Mouse (Mus musculus): Measurements from ENCODE around the gene Cyp17a1. TPM values are rescaled to one million over a fixed set of nuclear protein-coding genes. Genes with fewer than 3 reads are reported as not detected.
A peak's percentile ranks its signal among the peaks of the same experiment; 100 is the strongest.

The Cyp17a1 gene
- polyA plus RNA-seq, 1 experiment from 2014 or later: not detected

DNA sequence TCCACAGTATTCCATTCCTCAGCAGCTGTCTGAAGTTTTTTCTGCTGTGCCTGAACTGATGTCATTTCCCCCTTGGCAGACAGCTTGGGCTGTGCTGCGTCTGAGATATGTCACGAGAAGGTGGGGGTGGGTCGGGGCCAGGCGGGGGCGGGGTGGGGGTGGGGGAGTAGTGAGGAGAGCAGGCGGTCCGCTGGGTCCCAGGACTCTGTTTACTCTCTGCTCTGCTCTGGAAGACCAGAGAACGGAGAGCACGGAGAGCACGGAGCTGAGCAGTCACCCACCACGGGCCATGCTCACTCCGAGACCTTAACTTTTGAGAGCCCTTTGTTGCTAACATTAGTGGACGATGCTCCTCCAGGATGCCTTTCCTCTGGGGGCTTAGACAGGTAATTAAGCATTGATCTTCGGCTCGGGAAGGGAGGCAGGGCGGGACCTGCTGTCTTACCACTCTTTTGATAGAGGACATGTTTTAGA lies 49.7 kb downstream of the Cyp17a1 start:
- Histone ChIP-seq H3K27ac (peak overlapping the region; percentile 64), H3K4me2 (peak overlapping the region; percentile 52), H3K9ac (peak overlapping the region; percentile 36), H3K4me1 (replicated peaks) (peaks cover 82% of the 10 kb centered on the region), H3K27me3 (no peaks in the 10 kb centered on the region), H3K36me3 (peaks cover 6% of the 10 kb centered on the region; the same call in 1 of the 2 replicates), H3K9me3 (replicated peaks) (no peaks in the 10 kb centered on the region), H3K4me3 (replicated peaks) (peak overlapping the region; percentile 32)
- DNase-seq (no peak), ATAC-seq (ENCODE audit: low read depth) (peak; percentile 44)
- WGBS (ENCODE audit: insufficient replicate concordance): 28% methylated on average over 16 of the region's 16 CpGs

DNA sequence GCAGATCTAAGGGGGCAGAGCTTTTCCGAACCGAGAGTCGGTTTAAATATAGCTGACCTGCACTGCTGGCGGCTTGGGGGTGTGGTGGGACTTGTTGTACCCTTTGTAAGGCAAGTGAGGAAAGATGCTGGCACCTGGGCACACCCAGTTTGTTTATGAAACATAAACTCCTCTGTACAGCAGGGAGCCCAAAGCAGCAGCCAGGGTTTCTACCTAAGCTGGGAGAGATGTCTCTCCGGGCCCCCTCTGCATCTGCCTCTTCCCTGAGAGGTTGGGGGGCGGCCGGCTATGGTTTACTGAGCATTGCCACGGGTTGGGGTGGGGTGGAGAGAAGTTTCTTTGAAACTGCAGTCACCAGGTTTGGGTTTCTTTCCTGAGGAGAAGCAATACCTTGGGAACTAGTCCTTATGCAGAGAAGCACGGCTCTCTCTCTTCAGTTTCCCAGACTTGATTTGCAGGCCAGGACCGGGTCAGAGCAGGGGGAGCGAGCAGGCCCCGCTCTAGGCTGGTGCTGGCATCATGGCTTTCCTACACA lies 50.2 kb downstream of the Cyp17a1 start:
- H3K9ac ChIP-seq: no peak overlapping the region
- H3K4me3 ChIP-seq (replicated peaks): no peak overlapping the region
- no peak for ATAC-seq (ENCODE audit: low read depth)

DNA sequence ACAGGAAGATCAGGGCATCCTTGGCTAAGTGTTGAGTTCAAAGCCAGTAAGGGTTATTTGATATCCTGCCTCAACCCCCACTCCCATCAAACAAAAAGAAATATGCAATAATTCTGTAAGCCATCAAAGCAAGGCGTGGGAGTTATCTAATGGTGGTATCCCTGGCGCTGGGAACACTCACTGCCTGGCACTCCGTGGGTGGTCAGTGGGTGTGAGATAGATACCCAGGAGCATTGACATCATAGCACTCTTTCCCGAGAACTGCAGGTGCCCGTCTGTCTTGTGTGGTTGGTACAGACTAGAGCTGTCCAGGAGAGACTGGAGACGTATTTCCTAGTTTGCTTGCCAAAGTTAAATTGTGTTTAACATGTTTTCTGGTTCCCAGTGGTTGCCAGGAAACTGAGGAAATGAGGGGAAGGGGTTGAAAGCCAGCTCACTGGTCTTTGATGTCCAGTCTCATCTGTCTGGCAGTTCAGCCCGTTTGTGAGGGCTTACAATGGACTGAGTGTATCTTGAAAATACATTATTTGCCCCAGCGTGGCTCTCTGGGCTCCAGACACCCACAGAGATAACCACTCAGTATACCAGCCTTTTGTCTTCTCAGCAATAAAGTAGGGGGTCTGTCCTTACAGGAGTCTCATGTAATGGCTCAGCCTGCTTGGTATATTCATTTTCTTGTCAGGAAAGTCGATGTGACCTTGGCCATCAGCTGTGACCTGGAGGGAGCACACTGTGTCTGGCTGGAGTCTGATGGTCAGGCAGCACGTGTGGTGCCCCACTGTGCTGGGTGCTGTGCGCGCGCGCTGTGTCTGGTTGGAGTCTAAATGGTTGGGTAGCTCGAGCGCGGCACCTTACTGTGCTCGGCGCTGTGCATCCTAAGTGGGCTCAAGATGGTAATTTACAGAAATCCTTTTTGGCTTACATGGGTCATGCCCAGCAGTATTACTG lies 51.5 kb downstream of the Cyp17a1 start:
- H3K9ac ChIP-seq: no peak overlapping the region
- no peak overlapping the region for H3K27ac ChIP-seq
- H3K9me3 ChIP-seq (replicated peaks): no peaks in the 10 kb centered on the region
- no peak for ATAC-seq (ENCODE audit: low read depth)
- 76% methylated on average over 19 of the region's 19 CpGs for WGBS (ENCODE audit: insufficient replicate concordance)
- no peak for DNase-seq
- H3K4me3 ChIP-seq (replicated peaks): no peak overlapping the region
- H3K27me3 ChIP-seq: no peaks in the 10 kb centered on the region
- peaks cover 85% of the 10 kb centered on the region for H3K4me1 ChIP-seq (replicated peaks)
- peaks cover 6% of the 10 kb centered on the region; the same call in 1 of the 2 replicates for H3K36me3 ChIP-seq
- H3K4me2 ChIP-seq: no peak overlapping the region

More for the DNA sequence above, 50.2 kb downstream of the Cyp17a1 start:
- peaks cover 81% of the 10 kb centered on the region for H3K4me1 ChIP-seq (replicated peaks)
- DNase-seq: no peak
- H3K36me3 ChIP-seq: peaks cover 6% of the 10 kb centered on the region; the same call in 1 of the 2 replicates
- peak overlapping the region; percentile 64 for H3K27ac ChIP-seq
- 48% methylated on average over 12 of the region's 12 CpGs for WGBS (ENCODE audit: insufficient replicate concordance)
- H3K27me3 ChIP-seq: no peaks in the 10 kb centered on the region
- peak overlapping the region; percentile 52 for H3K4me2 ChIP-seq
- no peaks in the 10 kb centered on the region for H3K9me3 ChIP-seq (replicated peaks)

DNA sequence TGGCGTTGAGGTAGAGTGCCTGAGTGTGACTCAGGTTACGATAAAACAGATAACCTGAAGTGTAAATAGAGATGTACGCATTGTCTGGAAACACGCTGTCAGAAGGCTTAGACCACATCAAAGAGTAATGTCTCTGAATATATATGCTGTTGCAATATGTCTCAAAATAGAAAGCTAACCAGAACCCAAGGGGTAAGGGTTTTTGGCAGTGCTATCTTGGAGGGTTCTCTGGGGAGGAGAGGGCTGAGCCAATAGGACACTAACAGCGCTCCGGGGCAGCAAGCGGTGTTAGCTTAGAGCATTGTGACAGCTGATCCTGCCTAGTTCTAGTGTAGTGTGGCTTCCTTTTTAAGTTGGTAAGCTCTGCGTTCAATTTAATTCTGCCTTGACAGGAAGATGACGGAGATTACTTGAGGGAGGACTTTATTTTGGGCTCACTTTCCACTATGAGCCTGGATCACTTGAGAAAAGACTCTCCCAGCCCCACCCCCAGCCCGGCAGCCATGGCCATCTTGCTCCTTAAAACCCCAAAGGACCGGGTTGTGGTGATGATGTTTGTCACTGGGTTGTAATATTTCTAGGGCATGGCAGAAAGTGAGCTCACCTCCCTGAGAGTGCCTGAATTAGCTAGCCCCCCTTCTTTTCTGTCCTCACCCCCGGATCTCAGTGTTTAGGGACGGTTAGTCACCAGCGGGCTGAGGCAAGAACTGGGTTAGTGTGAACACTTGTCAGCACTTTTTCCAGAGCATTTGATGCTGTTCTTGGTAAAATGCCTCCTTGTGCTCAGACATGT lies 52.8 kb downstream of the Cyp17a1 start:
- H3K27ac ChIP-seq: no peak overlapping the region
- H3K9ac ChIP-seq: no peak overlapping the region
- 78% methylated on average over 14 of the region's 14 CpGs for WGBS (ENCODE audit: insufficient replicate concordance)

DNA sequence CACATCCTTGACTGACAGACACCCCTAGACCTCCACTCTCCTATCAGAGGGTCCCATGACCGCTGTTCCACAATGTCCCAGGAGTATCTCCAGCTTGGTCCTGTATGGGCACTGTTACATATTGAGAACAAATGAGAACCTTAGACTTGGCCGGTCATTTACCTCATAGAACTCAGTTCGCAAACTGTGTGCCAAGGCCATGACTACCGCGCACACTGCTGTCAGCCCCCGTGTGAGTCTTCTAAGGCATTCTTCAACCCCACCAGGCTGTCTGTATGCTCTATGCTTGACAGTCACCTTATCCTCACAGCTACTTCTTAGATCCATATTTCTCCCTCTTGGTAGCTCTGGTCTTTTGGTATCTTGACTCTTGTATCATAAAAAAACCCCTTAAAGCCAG lies 53.5 kb downstream of the Cyp17a1 start:
- peaks cover 89% of the 10 kb centered on the region for H3K4me1 ChIP-seq (replicated peaks)
- H3K4me2 ChIP-seq: no peak overlapping the region
- no peaks in the 10 kb centered on the region for H3K27me3 ChIP-seq
- H3K4me3 ChIP-seq (replicated peaks): no peak overlapping the region
- H3K27ac ChIP-seq: no peak overlapping the region; the same call in 1 of the 2 replicates
- DNase-seq: no peak
- 82% methylated on average over 6 of the region's 6 CpGs for WGBS (ENCODE audit: insufficient replicate concordance)
- peaks cover 5% of the 10 kb centered on the region; the same call in 1 of the 2 replicates for H3K36me3 ChIP-seq
- H3K9me3 ChIP-seq (replicated peaks): no peaks in the 10 kb centered on the region
- ATAC-seq (ENCODE audit: low read depth): no peak
- H3K9ac ChIP-seq: no peak overlapping the region

More for the DNA sequence above, 52.8 kb downstream of the Cyp17a1 start:
- H3K36me3 ChIP-seq: peaks cover 5% of the 10 kb centered on the region; the same call in 1 of the 2 replicates
- peaks cover 91% of the 10 kb centered on the region for H3K4me1 ChIP-seq (replicated peaks)
- H3K4me3 ChIP-seq (replicated peaks): no peak overlapping the region
- no peak overlapping the region for H3K4me2 ChIP-seq
- no peak for DNase-seq
- no peak for ATAC-seq (ENCODE audit: low read depth)
- no peaks in the 10 kb centered on the region for H3K9me3 ChIP-seq (replicated peaks)
- no peaks in the 10 kb centered on the region for H3K27me3 ChIP-seq

DNA sequence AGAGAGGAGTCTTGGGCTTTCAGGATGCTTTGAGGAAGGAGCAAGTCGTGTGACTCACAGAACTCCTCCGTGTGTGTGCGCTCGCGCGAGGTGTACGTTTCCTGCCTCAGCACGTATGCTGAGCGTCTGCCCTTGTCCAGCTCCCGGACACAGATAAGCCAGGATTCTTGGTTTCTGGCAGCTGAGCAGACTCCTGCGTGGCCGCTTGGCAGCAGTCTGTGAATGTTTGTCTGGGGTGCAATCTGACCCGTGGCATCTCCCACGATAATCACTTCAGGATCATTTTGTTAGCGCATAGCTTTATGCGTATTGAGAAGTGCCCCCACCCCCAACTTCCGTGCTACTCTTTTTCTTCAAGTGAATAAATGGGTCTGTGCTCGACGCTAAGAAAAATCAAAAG lies 54.0 kb downstream of the Cyp17a1 start:
- Histone ChIP-seq H3K36me3 (peaks cover 10% of the 10 kb centered on the region), H3K27me3 (no peaks in the 10 kb centered on the region), H3K9ac (no peak overlapping the region), H3K4me2 (no peak overlapping the region), H3K9me3 (replicated peaks) (no peaks in the 10 kb centered on the region), H3K4me1 (replicated peaks) (peaks cover 90% of the 10 kb centered on the region), H3K27ac (no peak overlapping the region), H3K4me3 (replicated peaks) (no peak overlapping the region)
- no peak for DNase-seq
- WGBS (ENCODE audit: insufficient replicate concordance): 63% methylated on average over 19 of the region's 19 CpGs
- ATAC-seq (ENCODE audit: low read depth): no peak

DNA sequence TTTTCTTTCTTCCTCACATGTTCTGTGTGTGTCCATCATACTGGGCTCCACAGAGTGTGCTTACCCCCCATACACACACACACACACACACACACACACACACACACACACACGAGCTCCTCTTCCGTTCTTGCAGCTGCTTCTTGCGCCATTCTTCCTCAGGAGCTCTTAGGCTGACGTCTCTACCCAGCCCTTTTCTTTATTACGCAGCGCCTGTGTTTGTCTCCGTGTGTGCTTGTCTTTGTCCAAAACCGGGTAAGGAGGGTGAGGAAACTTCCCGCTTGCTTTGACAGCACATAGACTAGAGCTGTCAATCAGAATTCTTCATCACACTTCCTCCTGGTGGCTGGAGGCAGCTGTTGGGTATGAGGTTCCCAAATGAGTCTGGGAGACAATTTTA lies 54.6 kb downstream of the Cyp17a1 start:
- 50% methylated on average over 9 of the region's 9 CpGs for WGBS (ENCODE audit: insufficient replicate concordance)
- H3K4me1 ChIP-seq (replicated peaks): peaks cover 90% of the 10 kb centered on the region
- peaks cover 16% of the 10 kb centered on the region for H3K36me3 ChIP-seq
- H3K27me3 ChIP-seq: no peaks in the 10 kb centered on the region
- no peak overlapping the region for H3K27ac ChIP-seq
- H3K9ac ChIP-seq: no peak overlapping the region
- DNase-seq (no peak), ATAC-seq (ENCODE audit: low read depth) (no peak)
- H3K4me2 ChIP-seq: no peak overlapping the region
- no peaks in the 10 kb centered on the region for H3K9me3 ChIP-seq (replicated peaks)
- no peak overlapping the region for H3K4me3 ChIP-seq (replicated peaks)

DNA sequence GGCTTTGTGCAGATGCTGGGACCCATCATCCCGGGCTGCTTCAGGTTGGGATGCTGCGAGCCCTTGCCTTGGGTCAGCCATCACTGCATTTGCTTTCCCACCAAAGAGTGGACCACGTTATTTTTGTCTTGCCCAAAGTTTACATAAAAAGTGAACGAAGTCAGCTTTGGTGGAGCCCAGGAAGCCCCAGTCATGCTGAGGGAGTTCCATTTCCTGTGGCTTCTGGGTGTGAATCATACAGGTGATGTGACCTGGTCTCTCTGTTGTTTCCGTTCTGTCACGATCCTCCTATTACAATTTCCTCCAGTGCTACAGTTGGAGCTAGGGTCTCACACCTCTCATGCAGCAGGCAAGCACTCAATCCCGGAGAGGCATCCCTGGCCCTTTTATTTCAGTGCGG lies 55.6 kb downstream of the Cyp17a1 start:
- no peaks in the 10 kb centered on the region for H3K27me3 ChIP-seq
- no peak overlapping the region for H3K4me3 ChIP-seq (replicated peaks)
- H3K36me3 ChIP-seq: peaks cover 24% of the 10 kb centered on the region
- no peak overlapping the region for H3K27ac ChIP-seq
- H3K4me2 ChIP-seq: no peak overlapping the region
- H3K9ac ChIP-seq: no peak overlapping the region
- ATAC-seq (ENCODE audit: low read depth): no peak
- H3K9me3 ChIP-seq (replicated peaks): no peaks in the 10 kb centered on the region
- WGBS (ENCODE audit: insufficient replicate concordance): 79% methylated on average over 8 of the region's 8 CpGs
- peaks cover 88% of the 10 kb centered on the region for H3K4me1 ChIP-seq (replicated peaks)
- DNase-seq: no peak

Other genes starting within 250 kb of the Cyp17a1 start
- gene Trim8, start 171.5 kb downstream of the Cyp17a1 start, polyA plus RNA-seq (2015; fragmentation: Nextera tagmentation; extraction: Ambion mirVana): 9.1 and 9.2 TPM in 2 replicates
- 29.8 and 32.1 TPM in 2 replicates for gene Arl3, start 100.0 kb downstream of the Cyp17a1 start, polyA plus RNA-seq (2015; fragmentation: Nextera tagmentation; extraction: Ambion mirVana)
- 18.3 and 19.8 TPM in 2 replicates for gene Sfxn2, start 99.8 kb downstream of the Cyp17a1 start, polyA plus RNA-seq (2015; fragmentation: Nextera tagmentation; extraction: Ambion mirVana)
- gene Wbp1l, start 74.1 kb downstream of the Cyp17a1 start, polyA plus RNA-seq (2015; fragmentation: Nextera tagmentation; extraction: Ambion mirVana): 14.9 and 17.3 TPM in 2 replicates
- gene Borcs7, start 16.7 kb upstream of the Cyp17a1 start, polyA plus RNA-seq (2015; fragmentation: Nextera tagmentation; extraction: Ambion mirVana): 6.6 and 7.1 TPM in 2 replicates
- gene As3mt, start 34.3 kb upstream of the Cyp17a1 start, polyA plus RNA-seq (2015; fragmentation: Nextera tagmentation; extraction: Ambion mirVana): 17.7 and 20.4 TPM in 2 replicates
- gene Cnnm2, start 88.4 kb upstream of the Cyp17a1 start, polyA plus RNA-seq (2015; fragmentation: Nextera tagmentation; extraction: Ambion mirVana): 1.2 and 1.7 TPM in 2 replicates

All from liver, embryonic 13.5 days (tissue).